Mouse (Mus musculus) fibroblast of lung, adult 2 months (primary cell): ENCODE measurements around the gene Mrps30.
"Not testable (repeated sequence)": the region's sequence is repeated elsewhere in the genome, so short reads cannot be mapped to it uniquely, and the experiment has no call there.

ENCODE experiments used
- DNase-seq: peaks from one replicate; pipeline ENCODE4 v3.0.0-alpha.2; 2011; ENCODE audit warnings: low read depth

The Mrps30 gene

GRCm38 (mm10) chr13:118386511-118387447 lies at the start of gene Mrps30, which contains the start of gene B430218F22Rik:
Gene Mrps30 (minus strand): TSS chr13:118387252.
Gene B430218F22Rik (plus strand): TSS chr13:118386630.
- DNase-seq, result peak; percentile 88

- DNase-seq, result no peak
Observed at GRCm38 (mm10) chr13:118420847-118421246, 33.8 kb upstream of the Mrps30 start.

GRCm38 (mm10) chr13:118420408-118420807 lies 33.4 kb upstream of the Mrps30 start:
- DNase-seq, result no peak

- no peak for DNase-seq
Observed at GRCm38 (mm10) chr13:118418163-118418562, 31.1 kb upstream of the Mrps30 start.

GRCm38 (mm10) chr13:118411297-118411992 lies 24.4 kb upstream of the Mrps30 start:
- DNase-seq, result no peak

- DNase-seq, result no peak
Observed at GRCm38 (mm10) chr13:118403544-118403943, 16.5 kb upstream of the Mrps30 start.

GRCm38 (mm10) chr13:118400340-118400739 lies 13.3 kb upstream of the Mrps30 start:
- no peak for DNase-seq

- DNase-seq, result no peak
Observed at GRCm38 (mm10) chr13:118395803-118396202, 8.8 kb upstream of the Mrps30 start.

GRCm38 (mm10) chr13:118387448-118387801 lies 373 bp upstream of the Mrps30 start:
- not testable (repeated sequence) for DNase-seq

- DNase-seq, result no peak
Observed at GRCm38 (mm10) chr13:118380381-118380780, 6.7 kb downstream of the Mrps30 start.

GRCm38 (mm10) chr13:118379155-118379554 lies 7.9 kb downstream of the Mrps30 start:
- no peak for DNase-seq

GRCm38 (mm10) chr13:118372871-118373270 lies 14.2 kb downstream of the Mrps30 start:
- DNase-seq, result no peak

- no peak for DNase-seq
Observed at GRCm38 (mm10) chr13:118365774-118366173, 21.3 kb downstream of the Mrps30 start.

GRCm38 (mm10) chr13:118363342-118363741 lies 23.7 kb downstream of the Mrps30 start:
- DNase-seq, result no peak

GRCm38 (mm10) chr13:118350870-118351269 lies 36.2 kb downstream of the Mrps30 start:
- DNase-seq, result no peak

GRCm38 (mm10) chr13:118350257-118350656 lies 36.8 kb downstream of the Mrps30 start:
- DNase-seq, result peak; percentile 6
